Mouse (Mus musculus) CD4-positive naive resting alpha-beta T cell, adult 76 days (primary cell): ENCODE results near the gene Slc15a5. TPM values are rescaled to one million over a fixed set of nuclear protein-coding genes. Genes with fewer than 3 reads are reported as not detected.

Source experiments
- total RNA-seq: library from RNA; stranded (reverse); gene quantifications from one replicate; pipeline ENCODE4 v1.2.4, GENCODE M21; 2023

Slc15a5 gene
- total RNA-seq: not detected

GRCm38 (mm10) chr6:138079816-138080215 is at the start of gene Slc15a5:
Gene Slc15a5 (minus strand): TSS chr6:138079916.

Other genes with a start within 250 kb of the Slc15a5 start
- 2.5 TPM for gene Mgst1, start 60.4 kb upstream of the Slc15a5 start, total RNA-seq